Mouse (Mus musculus) thymus, adult 2 months (tissue): ENCODE data around the gene Snrpe.

Source experiments
- CTCF ChIP-seq: fragments of 200-500 bp; IDR thresholded peaks from 2 replicates; pipeline ENCODE4 v1.5.1; 2012; ENCODE audit warnings: mild to moderate bottlenecking, control low read depth, low read length, moderate library complexity, borderline replicate concordance; ENCODE audit not compliant: control insufficient read depth, poor library complexity, insufficient read depth; ENCODE audit errors: extremely low read depth
- POLR2A ChIP-seq: fragments of 200-500 bp; IDR thresholded peaks from 2 replicates; pipeline ENCODE4 v1.6.1; 2012; ENCODE audit warnings: mild to moderate bottlenecking, low read length, control low read depth, moderate library complexity; ENCODE audit not compliant: control insufficient read depth, poor library complexity, insufficient read depth; ENCODE audit errors: extremely low read depth

DNA sequence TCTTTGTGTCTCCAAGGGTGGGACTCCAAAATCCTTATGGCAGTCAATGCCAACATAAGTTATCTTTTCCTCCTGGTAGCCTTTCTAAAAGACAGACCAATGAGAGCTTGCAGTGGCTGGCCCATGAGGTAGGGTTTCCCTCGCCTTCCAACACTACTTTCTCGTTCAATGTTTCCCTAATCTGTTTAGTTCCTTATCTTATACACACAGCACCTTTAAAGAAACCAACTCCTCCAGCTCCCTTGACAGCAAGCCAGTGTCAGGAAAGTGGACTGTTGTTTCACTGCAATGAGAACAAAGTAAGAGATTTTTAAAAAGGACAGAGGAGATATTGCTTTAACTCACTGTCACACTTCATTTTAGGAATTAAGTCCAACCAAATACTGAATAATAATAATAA lies 7.8 kb upstream of the Snrpe start:
- no peak for TF ChIP-seq CTCF
- TF ChIP-seq POLR2A = no peak
